Mouse (Mus musculus): ENCODE data around the gene Alg13.

Gene Alg13

GRCm38 (mm10) chrX:144317548-144318163, at the start of gene Alg13:
TSS of gene Alg13 (plus strand) at chrX:144317804.
- in situ Hi-C loops (cut with MboI; ENCODE audit: low sequenced_read_pairs), result no loop called here

- in situ Hi-C loops (cut with MboI; ENCODE audit: low sequenced_read_pairs), result no loop called here
Observed at GRCm38 (mm10) chrX:144268606-144269005, 49.0 kb upstream of the Alg13 start.

- in situ Hi-C loops (cut with MboI; ENCODE audit: low sequenced_read_pairs), result no loop called here
Observed at GRCm38 (mm10) chrX:144301476-144301875, 16.1 kb upstream of the Alg13 start.

GRCm38 (mm10) chrX:144305659-144306058, 11.9 kb upstream of the Alg13 start:
- in situ Hi-C loops (cut with MboI; ENCODE audit: low sequenced_read_pairs), result no loop called here

- in situ Hi-C loops (cut with MboI; ENCODE audit: low sequenced_read_pairs), result no loop called here
Observed at GRCm38 (mm10) chrX:144314041-144314440, 3.6 kb upstream of the Alg13 start.

GRCm38 (mm10) chrX:144315028-144315427, 2.6 kb upstream of the Alg13 start:
- in situ Hi-C loops (cut with MboI; ENCODE audit: low sequenced_read_pairs), result no loop called here

GRCm38 (mm10) chrX:144316004-144316403, 1.6 kb upstream of the Alg13 start:
- in situ Hi-C loops (cut with MboI; ENCODE audit: low sequenced_read_pairs), result no loop called here

- in situ Hi-C loops (cut with MboI; ENCODE audit: low sequenced_read_pairs), result no loop called here
Observed at GRCm38 (mm10) chrX:144318164-144318979, 768 bp downstream of the Alg13 start.

- in situ Hi-C loops (cut with MboI; ENCODE audit: low sequenced_read_pairs), result no loop called here
Observed at GRCm38 (mm10) chrX:144319366-144319765, 1.8 kb downstream of the Alg13 start.

GRCm38 (mm10) chrX:144325375-144325774, 7.8 kb downstream of the Alg13 start:
- in situ Hi-C loops (cut with MboI; ENCODE audit: low sequenced_read_pairs), result no loop called here

GRCm38 (mm10) chrX:144335332-144336015, 17.9 kb downstream of the Alg13 start:
- in situ Hi-C loops (cut with MboI; ENCODE audit: low sequenced_read_pairs), result no loop called here

GRCm38 (mm10) chrX:144337938-144338337, 20.3 kb downstream of the Alg13 start:
- in situ Hi-C loops (cut with MboI; ENCODE audit: low sequenced_read_pairs), result no loop called here

- in situ Hi-C loops (cut with MboI; ENCODE audit: low sequenced_read_pairs), result no loop called here
Observed at GRCm38 (mm10) chrX:144338355-144338754, 20.8 kb downstream of the Alg13 start.

GRCm38 (mm10) chrX:144374196-144374595, 56.6 kb downstream of the Alg13 start:
- in situ Hi-C loops (cut with MboI; ENCODE audit: low sequenced_read_pairs), result no loop called here

GRCm38 (mm10) chrX:144403526-144403925, 85.9 kb downstream of the Alg13 start:
- in situ Hi-C loops (cut with MboI; ENCODE audit: low sequenced_read_pairs), result no loop called here

- in situ Hi-C loops (cut with MboI; ENCODE audit: low sequenced_read_pairs), result no loop called here
Observed at GRCm38 (mm10) chrX:144408036-144408435, 90.4 kb downstream of the Alg13 start.

GRCm38 (mm10) chrX:144420259-144420658, 102.7 kb downstream of the Alg13 start:
- in situ Hi-C loops (cut with MboI; ENCODE audit: low sequenced_read_pairs), result no loop called here

GRCm38 (mm10) chrX:144421091-144421490, 103.5 kb downstream of the Alg13 start:
- in situ Hi-C loops (cut with MboI; ENCODE audit: low sequenced_read_pairs), result no loop called here

GRCm38 (mm10) chrX:144423848-144424247, 106.2 kb downstream of the Alg13 start:
- in situ Hi-C loops (cut with MboI; ENCODE audit: low sequenced_read_pairs), result no loop called here
